Mouse (Mus musculus) G1E-ER4 (cell line): Measurements from ENCODE around the gene Rnf43. TPM values are rescaled to one million over a fixed set of nuclear protein-coding genes. Genes with fewer than 3 reads are reported as not detected.

Experiments used
- GATA1 ChIP-seq: IDR thresholded peaks from one replicate; pipeline ENCODE4 v1.8.0; 2012; ENCODE audit warnings: low read length, inconsistent platforms
- polyA plus RNA-seq: library from polyadenylated mRNA; stranded (reverse); fragments of >175 nt; gene quantifications from 2 replicates; pipeline ENCODE4 v1.2.3, GENCODE M21; 2012

Gene Rnf43
- 0.91 and 1.3 TPM in 2 replicates for polyA plus RNA-seq

DNA sequence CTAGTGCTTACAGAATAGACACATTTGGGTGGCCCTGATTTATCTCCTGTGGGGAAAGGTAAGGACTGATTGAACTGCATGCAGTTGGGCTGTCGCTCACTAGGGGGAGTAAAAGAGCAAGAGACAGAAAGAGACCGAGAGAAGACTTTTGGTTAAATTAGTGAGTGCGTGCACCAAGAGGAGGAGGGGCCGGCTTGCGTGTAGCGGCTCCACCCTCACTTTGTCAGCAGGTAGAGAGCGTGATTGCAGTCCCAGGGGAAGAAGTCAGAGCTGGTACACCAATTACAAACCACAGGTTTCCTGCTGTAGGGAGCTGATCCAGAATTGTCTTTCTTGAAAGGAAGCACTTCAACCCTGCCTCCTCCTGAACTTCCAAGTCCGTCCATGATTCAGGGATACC lies at the start of gene Rnf43:
Gene Rnf43 (plus strand): TSS at position 316 of the 400 bp plus-strand sequence.
- no peak for TF ChIP-seq GATA1

- no peak for TF ChIP-seq GATA1
Observed at GRCm38 (mm10) chr11:87613972-87614371, 48.5 kb upstream of the Rnf43 start.

DNA sequence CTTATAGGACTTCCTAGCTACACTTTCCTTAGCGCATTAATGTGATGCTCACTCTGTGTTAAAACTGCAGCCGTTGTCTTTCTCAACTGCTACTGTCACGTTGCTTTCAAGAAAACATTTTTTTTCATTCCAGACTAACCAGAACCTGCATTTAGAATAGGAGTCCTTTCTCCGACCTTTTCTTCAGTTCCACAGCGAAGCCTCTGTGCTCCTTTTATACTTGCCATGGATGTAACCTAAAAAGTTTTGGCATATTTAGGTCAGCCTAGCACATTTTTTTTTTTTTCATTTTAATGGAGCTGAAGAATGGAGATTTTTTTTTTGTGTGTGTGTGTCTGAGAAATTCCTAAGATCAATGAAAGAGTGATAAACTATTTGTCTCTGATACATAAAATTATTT lies 47.0 kb upstream of the Rnf43 start:
- no peak for TF ChIP-seq GATA1

DNA sequence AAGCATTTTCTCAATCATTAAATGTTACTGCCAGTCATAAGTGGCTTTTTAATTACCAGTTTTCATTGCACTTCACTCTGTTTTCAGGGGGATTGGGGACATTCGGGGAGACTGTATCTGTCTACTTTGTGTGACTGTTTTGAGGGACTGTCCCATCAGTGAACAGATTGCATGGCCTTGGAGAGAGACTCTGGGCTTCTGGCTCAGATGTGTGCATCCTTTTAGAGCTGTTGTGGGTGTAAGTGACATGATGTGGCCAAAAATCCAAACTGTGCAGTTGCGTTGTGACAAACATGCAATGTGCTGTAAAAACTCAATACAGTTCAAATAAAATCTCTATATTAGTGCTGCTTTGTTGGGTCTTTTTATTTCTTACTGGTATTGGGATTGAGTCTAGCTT lies 46.6 kb upstream of the Rnf43 start:
- no peak for TF ChIP-seq GATA1

GRCm38 (mm10) chr11:87616790-87617474 lies 45.6 kb upstream of the Rnf43 start, which contains the start of gene Hsf5:
TSS of gene Hsf5 (plus strand) at chr11:87617164.
- no peak for TF ChIP-seq GATA1

GRCm38 (mm10) chr11:87617606-87618005 lies 44.9 kb upstream of the Rnf43 start:
- no peak for TF ChIP-seq GATA1

DNA sequence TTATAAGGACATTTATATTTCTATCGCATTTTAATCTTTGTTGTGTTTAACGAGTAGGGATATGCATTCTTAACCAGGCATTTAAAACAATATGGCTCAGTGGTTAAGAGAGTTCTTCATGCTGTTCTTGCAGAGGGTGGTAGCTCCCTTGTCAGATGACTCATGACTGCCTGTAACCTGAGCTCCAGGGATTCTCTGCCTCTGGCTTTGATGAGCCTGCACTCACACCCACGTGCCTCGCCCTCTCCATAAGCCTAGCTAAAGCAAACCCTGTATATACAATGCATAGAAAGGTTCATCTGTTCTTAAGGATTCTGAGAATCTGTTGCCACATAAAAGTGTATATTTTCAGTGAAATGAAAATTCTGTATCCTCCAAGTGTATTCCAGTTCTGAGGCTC lies 39.4 kb upstream of the Rnf43 start:
- no peak for TF ChIP-seq GATA1

- no peak for TF ChIP-seq GATA1
Observed at GRCm38 (mm10) chr11:87629859-87630258, 32.7 kb upstream of the Rnf43 start.

GRCm38 (mm10) chr11:87638793-87639192 lies 23.7 kb upstream of the Rnf43 start:
- no peak for TF ChIP-seq GATA1

- TF ChIP-seq GATA1, result no peak
Observed at GRCm38 (mm10) chr11:87639206-87639605, 23.3 kb upstream of the Rnf43 start.

DNA sequence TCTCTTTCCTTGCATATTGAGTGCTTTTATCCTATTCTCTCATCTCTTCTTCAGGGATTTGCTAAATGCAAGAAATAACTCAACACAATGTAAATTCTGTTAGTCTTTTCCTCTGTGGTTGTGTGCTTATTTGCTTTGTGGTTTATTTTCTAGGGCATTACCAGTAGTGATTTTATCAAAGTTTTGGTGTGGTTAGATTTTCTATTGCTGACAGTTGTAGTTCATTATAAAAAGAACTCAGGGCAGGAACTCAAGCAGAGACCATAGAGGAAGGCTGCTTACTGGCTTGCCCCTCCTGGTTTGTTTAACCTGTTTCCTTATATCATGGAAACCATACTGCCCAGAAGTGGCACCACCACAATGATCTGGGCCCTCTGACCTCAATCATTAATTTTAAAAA lies 19.7 kb upstream of the Rnf43 start:
- TF ChIP-seq GATA1, result no peak

DNA sequence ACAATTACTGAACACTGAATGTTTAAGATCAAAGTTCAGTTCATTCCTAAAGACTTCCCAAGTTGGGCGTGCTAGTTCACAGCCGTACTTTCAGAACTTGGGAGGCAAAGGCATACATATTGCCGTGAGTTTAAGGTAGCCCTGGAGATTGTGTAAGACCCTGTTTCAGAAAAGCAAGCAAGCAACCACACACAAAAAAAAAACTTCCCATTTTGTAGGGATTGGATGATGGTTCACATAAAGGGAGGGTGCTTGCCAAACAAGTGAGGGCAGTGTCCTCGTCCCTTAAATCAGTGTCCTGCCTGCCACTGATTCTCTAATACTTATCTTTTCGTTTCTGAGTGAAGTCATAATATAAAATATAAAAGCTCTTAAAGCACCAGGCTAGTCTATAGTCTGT lies 7.8 kb upstream of the Rnf43 start:
- TF ChIP-seq GATA1, result no peak

- TF ChIP-seq GATA1, result no peak
Observed at GRCm38 (mm10) chr11:87659216-87659615, 3.3 kb upstream of the Rnf43 start.

- no peak for TF ChIP-seq GATA1
Observed at GRCm38 (mm10) chr11:87662822-87663221, 300 bp downstream of the Rnf43 start.

DNA sequence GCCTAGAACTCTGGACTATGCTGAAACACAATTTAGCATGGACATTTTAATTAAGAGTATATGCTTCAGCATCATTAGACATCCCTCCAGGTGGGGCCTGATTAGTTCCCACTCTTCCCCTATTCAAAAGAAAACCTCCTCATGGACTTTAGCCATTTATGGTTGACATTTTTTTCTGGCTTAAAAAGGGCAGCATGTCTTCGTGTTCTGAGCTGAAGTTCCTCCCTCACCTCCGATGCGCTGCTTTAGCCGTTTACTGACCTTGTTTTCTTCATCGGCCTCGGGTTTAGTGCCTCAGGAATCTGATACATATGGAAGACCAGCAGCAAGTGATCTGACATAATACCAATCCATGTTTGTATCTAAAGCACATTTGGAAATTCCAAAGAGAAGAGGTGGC lies 1.4 kb downstream of the Rnf43 start:
- no peak for TF ChIP-seq GATA1

DNA sequence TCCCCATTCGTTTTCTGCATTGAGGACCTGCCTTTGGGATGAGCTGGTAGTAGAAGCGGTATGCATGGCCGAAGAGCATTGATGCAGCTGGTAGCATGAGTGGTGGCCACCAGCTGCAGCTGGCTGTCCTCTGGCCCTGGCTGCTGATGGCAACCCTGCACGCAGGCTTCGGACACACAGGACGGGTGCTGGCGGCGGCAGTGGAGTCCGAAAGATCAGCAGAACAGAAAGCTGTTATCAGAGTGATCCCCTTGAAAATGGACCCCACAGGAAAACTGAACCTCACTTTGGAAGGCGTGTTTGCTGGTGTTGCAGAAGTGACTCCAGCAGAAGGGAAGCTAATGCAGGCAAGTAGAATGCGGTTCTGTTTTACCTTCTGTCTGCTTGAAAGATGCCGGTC lies 2.0 kb downstream of the Rnf43 start:
- TF ChIP-seq GATA1, result no peak

DNA sequence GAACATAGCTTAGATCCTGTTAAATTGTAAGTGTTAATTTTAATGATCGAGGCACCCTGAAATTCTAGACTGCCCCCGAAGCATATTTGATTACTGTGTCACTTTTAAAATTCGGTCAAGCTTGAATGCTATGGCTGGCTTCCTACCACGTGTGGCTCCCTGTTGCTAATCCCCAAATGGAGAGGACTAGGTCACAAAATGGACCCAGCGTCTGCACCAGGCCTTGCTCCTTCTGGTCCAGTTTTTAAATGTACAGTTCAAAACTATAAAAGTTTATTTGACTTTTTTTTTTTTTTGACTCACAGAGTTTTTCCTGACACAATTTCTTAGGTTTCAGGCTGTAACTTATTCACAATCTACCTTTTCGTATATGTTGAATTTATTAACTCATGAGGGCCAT lies 2.7 kb downstream of the Rnf43 start:
- TF ChIP-seq GATA1, result no peak

GRCm38 (mm10) chr11:87665658-87666057 lies 3.1 kb downstream of the Rnf43 start:
- TF ChIP-seq GATA1, result no peak
